Mouse (Mus musculus) CD4-positive helper T cell, adult 2 months (primary cell): ENCODE data around the gene Sv2b.

Source experiments
- DNase-seq: peaks from one replicate; pipeline ENCODE4 v3.0.0-alpha.2; 2012; ENCODE audit warnings: low read depth, missing footprints, low spot score

The Sv2b gene

DNA sequence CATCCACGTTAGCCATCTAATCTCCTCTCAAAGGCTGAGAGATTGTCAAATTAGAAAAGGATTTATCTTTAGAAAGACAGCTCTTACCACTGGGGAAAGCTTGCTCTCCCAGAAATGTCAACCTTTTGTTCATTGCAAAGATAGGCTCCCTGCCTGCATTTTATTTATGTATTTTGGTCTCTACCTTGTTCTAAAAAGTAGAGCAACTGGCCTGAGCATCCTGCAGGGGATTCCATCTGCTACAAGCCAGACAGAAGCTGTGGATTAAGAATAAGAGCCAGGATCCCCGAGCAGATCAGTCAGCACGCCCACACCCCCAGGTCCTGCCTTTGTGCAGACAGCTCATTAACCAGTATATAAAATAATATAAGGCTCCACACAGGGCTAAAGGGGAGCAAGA lies 16.8 kb downstream of the Sv2b start:
- DNase-seq: no peak

DNA sequence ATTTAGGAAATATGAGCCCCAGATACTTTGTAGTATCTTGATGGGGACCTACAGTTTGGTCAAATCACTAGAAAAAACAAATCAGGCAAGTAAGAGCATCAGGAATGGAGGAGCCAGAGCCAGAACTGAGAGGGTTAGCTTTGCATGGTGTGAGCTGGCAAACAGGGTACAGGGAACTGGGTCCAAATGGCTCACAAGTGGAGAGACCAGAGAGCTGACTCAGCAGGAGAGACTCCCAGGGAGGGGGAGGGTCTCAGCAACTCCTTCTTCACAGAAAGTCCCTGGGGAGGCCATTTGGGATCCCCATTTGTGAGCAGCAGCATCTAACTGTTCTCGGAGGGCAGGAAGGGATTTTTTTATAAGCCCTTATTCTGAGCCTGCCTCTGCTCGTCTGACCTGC lies 18.5 kb downstream of the Sv2b start:
- no peak for DNase-seq

DNA sequence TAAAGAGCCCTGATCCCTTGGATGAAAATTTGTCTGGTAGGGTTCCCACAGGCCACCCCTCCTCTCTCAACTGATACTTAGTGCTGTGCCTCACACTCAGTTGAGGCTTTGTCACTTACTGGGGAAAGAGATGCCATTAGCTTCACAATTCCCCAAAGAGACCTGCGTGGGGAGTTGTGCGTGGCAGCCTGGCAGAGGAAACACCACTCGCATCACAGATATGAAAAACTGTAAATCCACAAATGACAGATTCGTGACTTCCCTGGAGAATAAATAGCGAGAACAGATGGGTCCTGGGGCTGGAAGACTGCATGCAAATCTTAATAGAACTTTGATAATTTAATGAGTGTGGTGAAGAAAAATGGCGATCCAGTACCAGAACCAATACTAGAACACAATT lies 21.8 kb downstream of the Sv2b start:
- DNase-seq: no peak

DNA sequence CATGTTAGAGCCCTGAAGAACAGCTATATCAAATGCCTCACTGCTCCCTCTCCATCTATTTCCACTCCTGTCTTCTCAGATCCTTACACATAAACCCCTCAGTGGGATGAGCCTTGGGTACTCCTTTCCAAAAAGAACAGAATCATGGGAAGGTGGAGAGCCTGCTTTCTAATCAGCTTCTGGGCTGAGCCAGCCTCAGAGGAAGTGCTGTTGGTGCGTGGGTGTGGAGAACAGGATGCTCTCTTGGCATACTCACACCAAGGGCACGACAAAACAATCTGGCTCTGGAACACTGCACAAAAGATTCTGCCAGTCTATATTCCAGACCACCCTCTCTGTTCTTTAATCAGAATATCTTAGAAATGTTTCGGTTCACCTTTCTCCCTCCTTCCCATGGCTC lies 26.1 kb downstream of the Sv2b start:
- DNase-seq: peak; percentile 6

DNA sequence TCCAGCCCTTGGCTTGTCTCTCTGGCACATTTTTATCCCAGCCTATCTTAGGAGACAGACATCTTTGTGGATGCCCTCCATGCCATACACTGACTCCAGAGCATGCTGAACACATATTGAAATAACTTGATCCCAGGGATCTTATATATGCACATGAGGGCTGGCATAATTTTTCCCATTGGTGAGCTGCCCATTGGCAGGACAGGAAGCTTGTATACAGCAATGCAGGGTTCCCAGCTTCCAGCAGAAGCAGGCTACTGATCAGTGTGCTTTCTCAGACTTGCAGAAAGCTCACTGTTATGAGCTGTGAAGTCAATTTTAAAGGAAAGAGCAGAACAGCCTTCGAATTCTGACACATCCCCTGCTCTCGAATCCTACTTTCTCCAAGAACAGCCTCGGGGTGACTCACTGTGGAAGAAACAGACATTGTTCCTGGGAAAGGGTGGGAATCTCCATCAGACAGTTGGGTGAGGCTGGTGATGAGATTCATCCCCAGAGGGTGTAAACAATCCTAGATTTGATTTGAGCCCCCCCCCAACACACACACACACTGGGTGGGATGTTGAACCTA lies 26.9 kb downstream of the Sv2b start:
- DNase-seq: no peak

DNA sequence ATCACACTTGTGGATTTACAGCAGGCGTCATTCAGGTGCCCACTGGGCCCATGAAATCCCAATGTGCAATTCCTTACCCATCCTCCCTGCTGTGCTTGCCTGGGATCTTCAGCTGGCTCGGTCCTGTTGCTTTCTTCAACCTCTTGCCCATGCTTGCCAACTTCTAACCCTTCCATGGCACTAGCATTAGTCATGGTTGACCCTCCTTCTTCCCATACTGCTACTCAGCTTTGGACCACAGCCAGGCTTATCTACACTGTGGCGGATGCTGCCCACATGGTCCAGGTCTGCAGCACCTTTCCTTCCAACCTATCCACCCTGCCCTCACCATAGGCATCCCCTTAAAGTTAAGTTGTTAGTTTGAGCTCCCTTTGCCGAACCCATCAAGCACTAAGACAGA lies 28.0 kb downstream of the Sv2b start:
- DNase-seq: no peak

DNA sequence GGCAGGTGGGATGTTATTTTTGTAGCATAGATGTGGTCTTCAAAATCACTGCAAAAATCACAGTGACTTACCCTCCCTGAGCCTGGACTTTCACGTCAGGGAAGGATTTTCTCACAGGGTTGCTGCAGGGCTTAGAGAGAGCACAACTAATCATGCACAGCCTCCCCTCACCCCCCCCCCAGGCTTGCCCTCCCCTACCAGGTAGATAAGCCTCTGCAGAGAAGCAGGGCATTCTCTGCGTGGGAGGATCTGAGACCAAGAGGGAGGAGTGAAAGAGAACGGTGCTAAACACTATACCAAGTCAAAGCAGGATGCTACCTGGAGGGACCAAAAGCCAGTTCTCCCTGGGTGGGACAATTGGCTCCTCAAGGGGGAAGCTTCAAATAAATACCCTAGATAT lies 31.2 kb downstream of the Sv2b start:
- DNase-seq: no peak

DNA sequence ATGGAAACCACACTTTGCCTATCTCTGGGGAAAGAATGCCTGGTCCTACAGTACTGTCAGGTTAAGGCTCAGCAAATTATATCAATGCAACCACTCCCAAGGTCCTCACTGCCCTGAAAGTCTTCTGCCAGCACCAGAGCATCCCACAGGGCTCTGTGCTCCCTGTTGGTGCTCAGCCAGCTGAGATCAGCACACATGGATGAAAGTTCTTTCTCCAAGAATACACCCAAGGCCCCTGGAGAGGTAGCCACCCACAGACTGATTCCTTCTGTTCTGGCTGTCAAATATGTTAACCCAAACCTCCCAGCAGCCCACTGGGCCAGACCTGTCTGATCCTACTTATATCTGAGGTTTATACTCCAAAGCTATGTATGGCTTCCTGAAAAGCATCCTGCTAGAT lies 32.3 kb downstream of the Sv2b start:
- DNase-seq: no peak

DNA sequence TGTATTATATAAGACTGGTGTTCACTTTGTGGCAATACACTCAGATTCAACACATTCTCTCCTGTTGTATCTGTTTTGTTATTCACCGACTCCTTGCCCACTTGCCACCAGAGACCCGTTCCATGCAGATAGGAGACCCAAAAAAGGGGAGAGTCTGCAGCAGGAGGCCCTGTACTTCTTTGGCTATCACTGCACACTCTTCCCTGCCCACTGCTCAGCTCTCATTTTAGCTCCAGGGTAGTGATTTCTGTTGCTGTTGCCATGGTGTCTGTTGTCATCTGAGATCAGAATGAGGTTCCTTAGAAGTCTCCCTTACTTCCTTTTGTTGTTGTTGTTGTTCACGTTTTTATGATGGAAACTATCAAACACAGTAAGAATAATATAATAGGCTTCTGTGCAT lies 34.5 kb downstream of the Sv2b start:
- DNase-seq: no peak

DNA sequence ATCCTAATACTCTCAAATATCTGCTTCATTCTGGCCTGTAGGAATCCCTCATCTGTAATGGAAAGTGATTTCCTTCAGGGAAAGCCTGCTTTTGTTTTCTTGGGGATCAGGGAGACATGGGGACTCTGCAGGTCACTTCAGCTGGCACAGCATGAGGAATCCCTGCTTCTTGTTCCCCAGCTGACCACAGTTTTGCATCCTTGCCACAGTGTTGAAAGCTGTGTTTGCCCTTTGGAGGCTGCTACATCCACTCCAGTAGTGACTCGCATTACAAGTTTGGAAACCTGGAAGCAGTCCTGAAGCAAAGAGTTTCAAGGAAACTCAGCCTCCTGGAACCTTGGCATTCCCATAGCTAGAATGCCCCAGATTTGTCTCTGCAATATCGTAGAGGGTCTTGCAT lies 35.4 kb downstream of the Sv2b start:
- no peak for DNase-seq

DNA sequence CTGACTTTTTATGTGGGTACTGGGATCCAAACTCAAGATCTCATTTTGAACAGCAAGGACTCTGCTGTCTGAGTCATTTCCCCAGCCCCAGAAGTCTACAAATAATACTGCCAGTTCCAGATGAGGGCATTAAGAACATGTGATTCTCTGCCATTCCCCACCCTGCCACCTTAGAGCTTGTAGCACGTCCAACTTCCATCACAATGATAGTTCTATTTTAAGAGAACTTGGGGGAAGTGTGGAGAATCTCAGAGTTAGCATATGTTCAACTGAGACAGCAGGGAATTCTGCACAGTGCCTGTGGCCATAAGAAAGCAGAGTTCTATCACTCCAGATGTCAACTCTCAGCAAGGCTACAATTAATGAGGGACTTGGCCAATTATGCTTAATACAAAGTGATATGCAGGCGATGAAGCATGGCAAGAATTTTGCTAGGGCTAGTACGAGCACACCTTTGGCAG lies 37.1 kb downstream of the Sv2b start:
- DNase-seq: no peak

DNA sequence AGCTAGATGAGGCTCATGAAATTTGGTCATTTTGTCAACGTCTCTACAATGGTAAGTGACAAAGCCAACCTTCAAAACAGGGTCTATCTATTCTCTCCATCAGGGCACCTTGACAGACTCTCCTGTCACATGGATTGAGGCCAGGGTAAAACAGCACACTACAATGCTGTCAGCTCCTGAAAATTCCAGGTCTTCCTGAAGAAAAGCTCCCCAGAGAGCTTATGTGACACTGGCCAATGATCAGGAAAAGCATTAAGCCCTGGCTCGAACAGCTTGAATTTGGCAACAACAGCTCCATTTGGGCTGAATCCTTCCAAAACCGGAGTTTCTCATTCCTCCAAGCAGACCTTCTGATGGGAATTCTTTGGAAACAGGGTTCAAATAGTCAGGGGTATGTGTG lies 37.8 kb downstream of the Sv2b start:
- DNase-seq: no peak

DNA sequence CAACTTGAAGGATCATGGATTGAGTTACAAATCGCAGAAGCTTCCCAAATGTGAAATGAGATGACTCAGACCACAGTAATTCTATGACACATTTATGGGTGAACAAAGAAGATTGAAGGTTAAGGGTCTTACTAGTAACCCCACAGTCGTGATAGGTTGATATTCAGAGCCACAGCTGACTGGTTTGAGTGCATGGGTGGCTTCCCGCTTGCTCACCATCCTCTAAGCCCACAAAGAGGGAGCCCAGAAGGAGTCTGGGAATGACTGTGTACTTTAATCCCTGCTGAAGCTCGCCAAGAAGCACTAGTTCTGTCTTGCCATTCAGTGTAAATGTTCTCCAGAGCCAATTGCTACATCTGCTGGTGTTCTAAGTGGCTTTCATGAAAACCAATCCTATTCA lies 41.8 kb downstream of the Sv2b start:
- DNase-seq: no peak

DNA sequence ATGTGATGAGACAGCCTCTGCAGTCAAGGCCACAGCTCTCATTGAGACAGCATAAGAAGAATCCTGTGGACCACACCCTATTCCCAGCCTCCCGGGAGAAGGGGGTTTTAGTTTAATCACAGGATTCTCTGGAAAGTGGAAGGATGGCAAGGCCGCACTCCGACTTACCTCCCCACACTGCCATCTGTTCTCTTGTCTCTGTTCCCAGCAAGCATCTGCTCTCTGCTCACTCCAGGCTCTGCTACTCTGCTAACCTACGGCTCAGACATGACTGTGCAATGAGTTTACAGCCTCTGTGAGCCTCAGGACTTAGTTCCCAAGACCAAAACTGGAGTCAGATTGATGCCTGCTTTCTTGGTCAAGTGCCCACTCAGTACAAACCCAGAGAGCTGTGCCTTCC lies 43.8 kb downstream of the Sv2b start:
- DNase-seq: no peak

DNA sequence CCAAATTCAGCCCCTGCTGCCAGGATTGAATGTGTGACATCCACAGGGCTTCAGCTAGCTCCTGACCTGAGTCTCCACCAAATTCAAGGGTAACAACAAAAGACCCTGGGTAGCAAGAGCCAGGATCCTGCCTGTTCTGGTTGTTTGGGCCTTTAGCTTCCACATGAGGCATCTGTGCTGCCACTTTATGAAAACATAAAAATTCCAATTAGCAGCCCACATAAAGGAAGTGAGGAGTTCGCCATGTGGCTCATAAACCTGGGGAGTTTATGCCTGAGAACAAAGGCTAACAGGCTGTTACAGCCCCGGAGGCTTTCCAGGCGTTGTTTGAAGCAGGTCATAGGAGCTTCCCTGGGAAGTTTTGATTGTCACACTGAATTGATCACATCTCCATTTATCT lies 49.1 kb downstream of the Sv2b start:
- DNase-seq: no peak

DNA sequence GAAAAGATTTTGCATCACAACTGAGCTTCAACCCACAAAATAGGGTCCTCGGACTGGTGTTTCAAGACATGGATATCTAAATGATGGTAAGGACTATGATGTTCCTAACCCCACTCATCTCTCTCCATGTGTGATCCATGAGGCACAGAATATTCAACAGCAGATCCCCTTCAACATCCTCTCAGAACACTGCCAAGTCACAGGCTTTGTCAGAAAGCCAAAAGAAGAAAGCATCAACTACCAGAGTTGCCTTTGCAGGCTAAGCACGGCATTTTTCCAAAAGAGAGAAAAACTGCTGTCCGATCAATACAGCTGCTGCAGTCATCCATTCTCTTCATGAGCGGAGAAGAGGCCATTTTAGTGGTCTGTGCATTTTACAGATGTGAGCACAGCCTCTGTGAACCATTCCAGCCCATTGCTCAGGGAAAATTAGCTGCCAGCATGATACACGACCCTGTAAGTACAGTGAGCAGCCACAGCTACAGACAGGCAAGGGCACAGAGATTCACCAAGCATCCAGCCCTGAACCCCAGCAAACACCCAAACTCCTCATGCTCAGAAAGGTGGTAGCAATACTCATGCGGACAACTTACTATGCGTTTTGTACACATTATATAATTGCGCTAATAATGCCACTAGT lies 55.3 kb downstream of the Sv2b start:
- DNase-seq: no peak

DNA sequence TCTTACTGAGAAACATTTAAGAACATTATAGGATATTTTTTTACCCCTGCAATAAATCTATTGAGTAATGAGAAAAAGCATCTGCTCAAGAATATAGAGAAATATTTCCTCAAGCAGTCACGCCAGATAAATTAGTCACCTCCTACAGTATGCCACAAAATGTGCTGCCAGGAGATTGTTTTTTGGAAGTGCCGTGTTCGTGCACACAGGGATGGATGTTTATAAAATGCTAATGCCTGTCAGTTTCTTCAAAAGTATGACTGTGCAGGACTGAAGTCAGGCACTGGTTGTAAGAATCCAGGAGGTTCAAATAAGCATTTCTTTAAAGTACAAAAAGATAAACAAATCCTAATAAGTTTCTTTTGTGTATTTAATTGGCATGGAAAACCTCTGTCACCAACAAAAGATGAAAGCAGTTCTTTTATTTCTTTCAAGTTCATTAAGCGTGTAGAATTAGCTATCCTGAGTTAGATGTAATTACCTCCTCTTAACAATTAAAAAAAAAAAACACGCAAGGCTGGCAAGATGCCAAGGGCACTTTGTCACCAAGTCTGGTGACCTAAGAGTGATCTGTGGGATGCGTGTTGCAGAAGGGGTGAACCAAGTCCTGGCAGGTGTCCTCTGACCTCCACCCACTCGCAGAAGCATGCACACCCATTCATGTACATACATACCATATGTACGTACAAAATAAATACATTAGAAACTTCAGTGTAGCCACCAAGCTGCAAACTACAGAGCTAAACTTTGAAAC lies 68.1 kb downstream of the Sv2b start:
- DNase-seq: no peak

DNA sequence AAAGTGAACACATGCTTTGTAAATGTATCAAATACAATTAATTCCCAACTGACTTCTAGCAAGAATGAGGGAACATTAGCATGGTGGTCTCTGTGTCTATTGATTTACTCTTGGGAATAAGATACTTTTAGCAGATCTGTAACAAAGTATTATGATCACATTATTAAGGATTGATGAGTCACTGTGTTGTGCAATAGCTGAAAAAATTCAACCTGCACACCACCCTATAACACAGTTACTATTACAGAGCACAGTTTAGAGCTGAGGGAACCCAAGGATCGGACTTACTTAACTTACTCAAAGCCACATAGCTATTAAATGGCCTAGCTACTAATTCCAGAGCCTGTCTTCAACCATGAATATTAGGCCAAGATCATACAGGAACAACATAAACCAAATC lies 72.7 kb downstream of the Sv2b start:
- no peak for DNase-seq

DNA sequence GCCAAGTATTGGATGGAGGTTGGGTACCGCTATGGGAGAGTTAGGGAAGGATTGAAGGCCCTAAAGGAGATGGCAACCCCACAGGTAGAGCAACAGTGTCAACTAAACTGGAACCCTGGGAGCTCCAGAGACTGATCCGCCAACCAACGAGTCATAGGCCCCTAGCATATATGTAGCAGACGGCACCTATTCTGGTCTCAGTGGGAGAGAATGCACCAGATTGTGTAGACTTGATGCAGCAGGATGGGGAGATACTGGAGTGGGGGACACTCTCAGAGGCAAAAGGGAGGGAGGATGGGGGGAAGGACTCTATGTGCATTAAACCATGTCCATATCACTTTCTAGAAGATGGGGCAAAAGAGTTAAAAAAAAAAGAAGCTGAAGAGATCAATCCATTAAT lies 84.9 kb downstream of the Sv2b start:
- no peak for DNase-seq

DNA sequence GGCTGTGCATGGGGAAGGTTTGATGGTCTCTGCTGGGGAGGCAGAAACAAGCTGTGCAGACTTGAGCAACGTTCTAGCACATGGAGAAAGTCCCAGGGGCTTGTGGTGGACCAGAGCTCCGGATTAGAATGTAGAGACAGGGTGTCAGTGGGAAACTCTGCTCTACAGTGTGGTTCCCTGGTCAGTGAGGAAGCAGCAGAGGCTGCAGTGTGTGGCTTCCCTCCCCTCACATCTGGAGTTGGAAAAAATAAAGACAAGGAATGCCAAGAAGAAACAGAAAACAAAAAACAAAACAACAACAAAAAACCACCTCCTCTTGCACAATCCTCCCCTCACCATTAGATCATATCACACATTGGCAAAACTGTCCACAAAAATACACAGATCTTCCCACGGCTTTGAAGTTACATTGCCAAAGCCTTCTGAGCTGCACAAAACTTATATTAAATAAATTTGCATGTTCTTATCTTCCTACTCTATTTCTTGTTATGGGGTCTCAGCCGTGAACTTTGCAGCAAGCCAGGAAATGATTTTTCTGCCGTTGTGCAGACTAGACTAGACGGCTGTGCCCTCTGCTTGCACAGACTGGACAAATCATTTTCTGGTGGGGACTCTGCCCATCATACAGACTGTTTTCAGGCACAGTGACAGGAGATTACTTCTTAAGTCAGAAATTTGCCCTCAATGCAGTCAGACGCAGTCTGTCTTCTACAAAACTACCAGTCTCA lies 86.2 kb downstream of the Sv2b start:
- no peak for DNase-seq

DNA sequence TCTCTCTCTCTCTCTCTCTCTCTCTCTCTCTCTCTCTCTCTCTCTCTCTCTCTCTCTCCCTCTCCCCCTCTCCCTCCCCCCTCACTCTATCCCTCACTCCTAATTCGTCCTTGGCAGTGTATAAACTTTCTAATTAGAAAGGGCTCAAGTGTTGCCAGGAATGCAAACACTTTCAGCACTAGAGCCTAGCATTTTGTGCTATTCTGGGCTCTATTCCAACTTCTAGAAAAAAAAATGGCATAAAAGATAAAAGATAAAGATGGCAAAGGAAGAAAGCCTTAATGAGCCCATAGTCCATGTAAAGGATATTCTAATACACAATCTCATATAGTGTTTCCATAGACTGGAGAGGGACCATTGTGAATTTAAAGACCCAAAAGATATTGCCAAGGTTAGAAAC lies 88.3 kb downstream of the Sv2b start:
- DNase-seq: no peak

DNA sequence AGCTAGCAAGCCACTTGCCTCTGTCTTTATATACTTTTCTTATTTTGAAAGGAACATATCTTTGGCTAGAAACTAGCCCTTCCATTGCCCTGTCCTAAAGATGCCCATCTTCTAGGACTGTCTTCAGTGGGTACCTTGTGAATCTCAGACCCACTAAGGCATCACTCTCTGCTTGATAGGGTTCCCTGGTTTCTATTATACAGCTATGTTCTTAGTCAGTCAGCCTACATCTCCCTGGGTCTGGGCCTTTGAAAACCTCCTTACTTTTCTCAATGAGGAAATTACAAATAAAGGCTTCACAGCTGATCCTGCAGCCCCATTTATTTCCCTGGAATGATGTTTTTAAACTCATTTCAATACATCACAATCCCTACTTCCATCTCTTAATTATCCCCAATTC lies 88.8 kb downstream of the Sv2b start:
- DNase-seq: no peak

DNA sequence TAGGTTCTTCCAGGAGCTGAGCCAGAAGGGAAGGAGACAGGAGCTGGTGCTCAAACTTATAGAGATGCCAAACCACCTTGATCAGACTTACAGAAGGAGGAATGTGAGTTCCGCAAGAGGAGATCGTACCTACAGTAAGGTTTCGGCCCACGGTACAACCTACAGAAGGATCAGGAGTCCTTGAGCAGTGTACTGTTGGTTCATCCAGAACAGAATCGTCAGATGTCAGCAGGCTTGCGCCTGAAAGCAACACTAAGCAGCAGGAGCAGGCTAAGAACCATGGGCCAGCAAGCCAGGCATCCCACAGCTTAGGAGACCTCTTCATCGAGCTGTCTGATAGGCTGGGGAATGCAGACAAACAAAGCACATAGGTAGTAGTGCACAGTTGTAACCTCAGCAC lies 92.9 kb downstream of the Sv2b start:
- no peak for DNase-seq
